Mouse (Mus musculus): ENCODE data around the gene Tspo.

Tspo gene

DNA sequence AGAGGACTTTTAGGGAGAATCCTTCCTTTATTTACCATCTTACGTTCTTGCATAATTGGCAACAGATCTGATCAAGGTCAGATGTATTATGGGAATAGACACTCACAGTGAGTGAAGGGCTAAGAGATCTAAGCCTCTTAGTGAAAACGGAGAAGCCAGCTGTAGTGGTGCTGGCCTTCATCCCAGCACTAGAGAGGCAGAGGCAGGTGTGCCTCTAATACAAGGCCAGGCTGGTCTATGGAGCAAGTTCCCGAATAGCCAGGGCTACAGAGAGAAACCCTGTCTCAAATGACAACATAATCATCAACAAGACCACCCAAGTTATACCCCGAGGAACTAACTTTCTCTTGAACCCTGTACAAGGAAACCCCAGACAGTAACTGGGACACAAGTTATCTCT is 19.5 kb downstream of the Tspo start:
- no peak for DNase-seq (ENCODE audit: low read depth, low spot score)

DNA sequence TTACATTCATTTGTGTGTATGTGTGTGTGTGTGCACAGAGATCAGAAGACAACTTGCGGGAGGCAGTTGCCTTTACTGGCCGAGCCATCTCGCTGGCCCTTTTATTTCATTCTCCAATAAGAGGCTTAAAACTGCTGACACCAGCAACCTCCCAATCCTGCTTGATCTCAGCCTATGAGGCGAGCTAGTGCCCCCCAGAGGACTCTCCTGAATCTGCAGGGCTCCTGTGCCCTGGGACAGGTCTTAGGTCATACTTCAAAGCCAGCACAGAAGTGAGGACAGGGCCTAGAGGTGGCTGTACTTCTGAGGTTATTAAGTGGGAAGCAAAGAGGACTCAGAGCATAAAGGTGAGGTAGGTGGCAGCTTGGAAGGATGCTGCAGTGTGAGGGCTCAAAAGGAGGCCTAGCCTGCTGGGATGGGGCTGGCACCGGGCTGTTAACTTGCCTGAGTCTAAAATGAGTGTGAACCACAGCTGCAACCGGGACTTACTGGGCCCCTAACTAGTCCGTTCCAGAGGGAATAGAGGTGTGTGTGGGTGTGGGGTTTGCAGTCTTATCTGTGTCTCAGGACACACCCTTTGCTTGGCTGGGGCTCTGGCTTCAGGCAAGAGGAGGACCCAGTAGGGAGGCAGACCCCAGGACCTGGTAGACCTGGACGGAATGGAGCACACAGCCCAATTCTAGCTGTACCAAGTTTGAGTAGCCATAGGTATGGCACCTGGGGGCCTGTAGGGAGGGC is 20.2 kb downstream of the Tspo start:
- DNase-seq (ENCODE audit: low read depth, low spot score): peak; percentile 29

DNA sequence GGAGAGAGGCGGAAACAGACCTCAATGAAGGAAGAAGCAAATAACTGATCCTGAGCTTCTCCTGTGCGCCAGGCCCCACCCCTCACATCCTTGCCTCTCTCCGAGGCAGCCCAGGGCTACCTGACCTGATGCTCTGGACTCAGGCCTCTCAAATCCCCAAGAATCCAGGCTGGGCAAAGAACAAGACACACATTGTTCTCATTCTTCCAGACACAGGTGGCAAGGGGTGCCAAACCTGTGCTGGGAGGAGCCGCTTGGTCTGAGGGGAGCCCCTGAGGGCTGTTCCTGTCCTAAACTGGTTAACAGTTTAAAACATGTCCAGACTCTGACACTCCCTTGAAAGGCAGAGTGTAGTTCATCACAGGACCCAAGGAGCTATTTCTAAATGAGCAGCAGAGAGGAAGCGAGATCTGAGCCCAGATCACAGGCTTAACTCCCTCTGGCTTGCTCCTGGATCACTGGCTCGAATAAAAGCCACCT is 21.4 kb downstream of the Tspo start:
- no peak for DNase-seq (ENCODE audit: low read depth, low spot score)

DNA sequence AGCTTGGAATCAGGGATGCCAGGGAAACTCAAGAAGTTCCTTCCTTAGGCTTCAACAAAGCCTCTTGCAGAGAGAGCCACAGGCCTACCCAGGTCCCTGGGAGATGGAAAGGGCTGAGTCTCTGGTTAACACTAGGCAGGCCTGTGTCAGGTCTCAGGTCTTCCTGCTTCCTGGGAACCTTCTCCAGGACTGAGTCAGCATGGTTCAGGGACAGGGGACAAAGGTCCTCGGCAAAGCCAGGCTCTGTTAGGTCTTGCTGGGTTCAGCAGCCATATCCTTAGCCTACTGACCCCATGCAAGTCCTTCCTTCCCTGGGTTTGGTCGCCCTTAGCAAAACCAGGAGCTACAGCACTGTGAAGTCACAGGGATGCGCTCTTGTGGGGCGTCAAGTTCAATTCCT is 27.4 kb downstream of the Tspo start:
- DNase-seq (ENCODE audit: low read depth, low spot score): no peak

DNA sequence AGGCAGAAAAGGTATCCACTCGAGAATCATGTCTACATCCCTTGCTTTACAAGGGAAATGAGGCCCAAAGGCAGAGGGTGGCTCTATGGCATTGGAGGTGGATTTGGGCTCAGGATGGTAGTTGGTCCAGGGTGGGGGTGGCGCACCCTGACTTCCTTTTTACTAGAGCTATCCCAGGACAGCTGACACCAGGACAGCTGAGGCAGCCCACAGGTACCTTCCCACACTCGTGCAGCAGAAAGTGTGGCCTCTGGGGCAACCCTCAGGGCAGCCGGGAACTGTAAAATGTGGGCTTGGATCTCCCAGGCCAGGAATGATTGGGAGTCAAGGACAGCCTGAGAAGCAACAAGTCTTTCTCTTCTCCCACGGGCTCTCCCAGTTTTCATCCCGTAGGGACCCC is 28.4 kb downstream of the Tspo start:
- no peak for DNase-seq (ENCODE audit: low read depth, low spot score)

DNA sequence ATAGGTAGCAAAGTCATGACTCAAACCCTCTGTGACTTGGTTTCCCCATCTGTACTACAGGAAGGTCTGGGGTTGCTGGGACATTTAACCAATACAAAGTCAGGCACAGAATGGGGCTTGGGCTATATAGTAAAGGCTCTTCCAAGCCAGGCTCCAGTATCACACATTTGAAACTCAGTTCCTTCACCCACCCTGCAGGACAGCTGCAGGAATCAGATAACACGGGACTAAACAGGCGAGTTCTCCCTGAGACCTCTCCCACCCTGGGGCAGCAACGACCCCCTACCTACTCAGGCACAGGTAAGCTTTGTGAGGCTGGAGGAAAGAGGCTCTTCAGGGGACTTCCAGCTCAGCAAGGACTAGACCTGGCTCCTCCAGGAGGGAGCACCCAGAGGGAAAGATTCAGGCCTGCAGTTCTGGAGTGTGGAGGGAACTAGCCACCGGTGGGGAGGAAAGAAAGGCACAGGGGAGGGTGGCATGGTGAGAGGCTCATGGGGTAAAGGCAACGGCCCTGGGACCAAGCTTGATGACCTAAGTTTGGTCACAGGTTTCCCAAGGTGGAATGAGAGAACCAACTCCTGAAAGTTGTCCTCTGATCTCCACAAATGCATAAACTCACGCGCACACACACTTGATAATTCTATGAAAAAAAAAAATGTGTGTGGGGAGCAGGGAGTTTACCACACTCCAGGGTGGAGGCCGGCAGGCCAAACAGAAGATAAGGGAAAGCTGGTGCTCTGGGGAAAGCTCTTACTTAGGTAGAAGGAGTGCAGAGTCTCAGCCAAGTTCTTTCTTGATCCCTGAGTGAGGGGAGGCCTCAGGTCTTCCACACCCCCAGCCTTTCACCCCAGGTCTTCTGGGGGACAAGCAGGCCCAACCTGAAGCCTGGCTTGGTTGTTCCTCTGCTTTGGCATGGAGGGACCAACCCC is 29.1 kb downstream of the Tspo start:
- DNase-seq (ENCODE audit: low read depth, low spot score): no peak

DNA sequence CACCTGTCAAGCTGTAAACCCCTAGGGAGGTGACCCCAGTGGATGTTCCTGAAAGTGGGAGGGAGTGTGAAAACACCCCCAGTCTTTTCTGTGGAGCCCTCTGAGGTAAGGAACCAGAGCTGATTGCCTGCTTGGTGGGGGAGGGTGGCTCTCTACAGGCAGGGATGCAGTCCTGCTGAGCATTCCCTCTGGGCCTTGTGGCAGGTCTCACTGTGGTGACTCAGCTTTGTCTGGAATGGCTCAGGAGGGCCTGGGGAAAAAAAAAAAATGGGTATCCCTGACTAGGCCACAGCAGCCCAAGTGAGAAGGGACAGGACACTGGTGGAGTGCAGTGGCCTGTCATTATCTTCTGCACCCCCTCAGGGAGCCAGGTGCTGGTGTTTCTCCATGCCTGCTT is 29.8 kb downstream of the Tspo start:
- DNase-seq (ENCODE audit: low read depth, low spot score): no peak

DNA sequence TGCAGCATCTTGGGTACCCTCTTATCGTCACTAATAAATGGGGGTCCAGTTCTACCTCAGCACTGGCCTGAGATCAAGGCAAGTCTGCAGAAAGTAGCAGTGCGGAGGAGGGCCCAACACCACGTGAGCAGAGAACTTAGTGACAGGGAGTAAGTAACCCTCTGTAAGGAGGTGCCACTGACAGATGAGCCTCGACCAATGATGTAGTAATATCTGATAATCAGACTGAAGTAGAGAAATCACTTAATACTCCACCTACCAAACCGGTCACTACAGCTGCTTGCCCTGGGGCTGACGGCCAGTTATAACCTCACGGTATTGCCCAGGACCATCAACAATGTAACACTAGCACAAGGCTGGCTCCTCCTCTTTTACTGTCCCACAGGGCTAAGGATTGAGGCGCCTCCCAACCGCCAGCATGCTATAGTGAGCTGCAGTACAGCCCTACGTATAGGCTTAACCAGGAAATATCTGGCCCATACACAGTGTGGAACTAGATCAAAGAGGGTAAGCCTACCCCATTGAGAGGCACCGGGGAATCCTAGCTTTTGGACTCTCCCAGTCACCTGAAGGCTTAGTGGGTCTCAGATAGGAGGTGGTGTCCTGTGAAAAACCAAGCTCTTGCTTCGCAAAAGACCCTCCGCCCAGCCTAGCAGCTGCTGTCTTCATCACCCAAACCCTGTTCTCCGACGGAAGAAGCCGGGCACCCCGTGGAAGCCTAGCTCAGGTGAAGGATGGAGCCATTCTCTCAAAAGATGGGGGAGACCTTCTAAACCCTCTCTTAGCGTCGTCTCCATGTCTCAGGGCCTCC is 30.5 kb downstream of the Tspo start:
- peak; percentile 14 for DNase-seq (ENCODE audit: low read depth, low spot score)

DNA sequence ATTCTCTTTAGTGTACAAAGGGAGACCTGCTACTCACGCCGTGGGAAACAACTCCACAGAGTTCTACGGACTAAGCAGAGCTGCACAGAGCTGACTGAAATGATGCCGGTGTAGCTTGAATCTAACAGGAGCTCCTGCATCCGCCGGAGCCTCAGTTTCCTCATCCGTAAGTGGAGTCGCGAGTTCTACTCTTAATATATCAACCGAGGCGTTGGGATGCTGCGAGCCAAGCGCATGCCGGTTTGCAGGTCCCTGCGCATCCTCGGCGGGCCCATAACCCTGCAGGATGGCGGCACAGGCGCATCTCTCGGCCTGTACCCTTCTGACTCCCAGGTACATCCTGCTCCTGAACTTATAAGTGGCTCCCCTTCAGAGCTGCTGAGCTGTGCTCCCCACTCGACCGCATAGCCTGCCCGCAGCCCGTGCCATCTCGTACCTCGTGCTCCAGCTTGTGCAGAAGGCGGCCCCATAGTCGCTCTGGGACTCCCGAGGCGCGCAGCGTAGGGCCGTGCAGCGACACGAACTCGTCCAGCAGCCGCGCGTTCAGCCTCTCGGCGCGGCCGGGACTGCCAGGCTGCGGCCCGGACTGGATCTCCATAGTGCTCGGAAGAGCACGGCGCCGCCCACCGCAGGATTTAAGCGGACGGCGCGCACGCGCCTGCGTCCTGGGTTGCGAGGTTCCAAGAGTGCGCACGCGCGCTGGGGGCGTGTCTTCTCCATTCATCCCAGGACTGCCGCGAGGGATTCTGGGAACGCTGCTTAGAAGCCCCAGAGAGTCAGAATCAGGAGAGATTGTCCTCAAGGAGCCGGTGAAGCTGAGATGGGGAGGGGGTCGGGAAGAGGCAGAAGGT is 31.3 kb downstream of the Tspo start, which contains the start of gene Ttll12:
Ttll12 (minus strand) TSS at position 645 of the 851 bp plus-strand sequence.
- peak; percentile 99 for DNase-seq (ENCODE audit: low read depth, low spot score)

DNA sequence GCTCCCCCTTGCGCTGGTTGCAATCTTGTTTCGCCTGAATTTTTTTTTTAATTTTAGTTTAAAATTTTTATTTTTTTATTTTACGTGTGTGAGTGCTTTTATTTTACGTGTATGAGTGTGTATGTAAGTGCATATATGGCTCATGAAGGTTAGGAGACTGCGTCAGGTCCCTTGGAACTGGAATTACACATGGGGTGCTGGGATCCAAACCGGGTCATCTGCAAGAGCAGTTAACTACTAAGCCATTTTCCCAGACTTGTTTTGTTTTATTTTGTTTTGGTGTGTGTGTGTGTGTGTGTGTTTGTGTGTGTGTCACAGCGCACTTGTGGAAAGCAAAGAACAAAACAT is 31.9 kb downstream of the Tspo start:
- DNase-seq (ENCODE audit: low read depth, low spot score): no peak

DNA sequence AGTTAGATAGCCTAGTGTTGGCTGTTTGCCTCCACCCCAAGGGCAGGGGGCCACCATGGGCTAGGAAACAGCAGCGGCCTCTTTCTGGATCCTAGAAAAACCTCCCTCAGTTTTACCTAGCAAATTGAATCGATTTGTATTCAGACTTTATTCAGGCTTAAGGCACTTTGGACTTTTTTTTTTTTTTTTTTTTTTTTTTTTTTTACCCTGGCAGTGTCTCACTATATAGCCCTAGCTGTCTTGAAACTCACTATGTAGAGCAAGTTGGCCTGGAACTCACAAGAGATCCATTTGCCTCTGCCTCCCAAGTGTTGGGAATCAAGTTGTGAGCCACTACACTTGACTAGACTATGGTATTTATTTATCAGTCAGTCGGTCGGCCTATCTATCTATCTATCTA is 33.4 kb downstream of the Tspo start:
- DNase-seq (ENCODE audit: low read depth, low spot score): no peak

DNA sequence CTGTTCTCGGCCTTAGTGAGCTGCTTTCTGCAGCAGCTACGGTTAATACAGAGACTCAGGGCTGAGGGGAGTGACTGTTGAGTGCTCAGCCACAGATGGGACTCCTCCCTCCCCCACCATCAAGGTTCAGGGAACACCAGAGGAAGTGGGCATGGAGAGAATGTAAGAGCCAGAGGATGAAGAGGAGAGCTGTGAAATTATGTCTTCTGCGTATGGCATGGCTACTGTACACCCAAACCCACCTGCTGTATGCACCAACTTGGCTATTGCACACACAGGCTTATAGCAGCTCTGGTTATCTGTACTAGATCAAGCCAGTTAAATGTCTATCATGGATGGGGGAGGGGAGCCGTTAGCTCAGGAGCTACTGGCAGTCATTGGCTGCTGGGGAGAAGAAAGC is 37.8 kb downstream of the Tspo start:
- DNase-seq (ENCODE audit: low read depth, low spot score): no peak

DNA sequence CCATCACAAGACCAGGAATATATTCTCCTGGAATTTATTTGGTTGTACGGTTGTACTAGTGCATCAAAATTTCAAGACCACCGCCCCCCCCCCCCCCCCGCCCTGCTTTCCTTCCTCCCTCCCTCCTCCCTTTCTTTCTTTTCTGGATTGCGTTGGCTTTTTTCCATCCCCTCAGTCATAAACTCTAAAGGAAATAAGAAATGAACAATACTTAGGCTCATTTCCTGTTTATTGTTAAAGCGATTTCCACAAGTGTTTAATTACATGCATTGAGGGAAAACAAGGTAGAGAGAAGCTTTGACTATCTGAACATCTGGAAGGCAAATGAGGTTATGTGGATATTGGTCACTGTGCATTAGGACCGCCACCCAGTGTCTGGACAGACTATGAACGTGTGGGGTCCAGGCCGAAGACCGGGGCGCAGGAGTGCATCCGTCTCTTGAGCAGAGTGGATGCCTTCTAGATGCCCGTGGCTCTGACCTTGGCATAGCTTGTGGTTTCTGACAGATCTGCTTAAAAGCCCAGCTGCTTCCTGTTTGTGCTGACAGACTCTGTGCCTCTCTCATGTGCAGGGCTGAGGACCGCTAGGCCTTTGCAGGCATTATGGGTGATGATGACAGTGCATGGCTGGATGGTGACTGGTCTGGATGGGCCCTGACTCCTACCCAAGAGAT is 39.1 kb downstream of the Tspo start:
- DNase-seq (ENCODE audit: low read depth, low spot score): no peak

DNA sequence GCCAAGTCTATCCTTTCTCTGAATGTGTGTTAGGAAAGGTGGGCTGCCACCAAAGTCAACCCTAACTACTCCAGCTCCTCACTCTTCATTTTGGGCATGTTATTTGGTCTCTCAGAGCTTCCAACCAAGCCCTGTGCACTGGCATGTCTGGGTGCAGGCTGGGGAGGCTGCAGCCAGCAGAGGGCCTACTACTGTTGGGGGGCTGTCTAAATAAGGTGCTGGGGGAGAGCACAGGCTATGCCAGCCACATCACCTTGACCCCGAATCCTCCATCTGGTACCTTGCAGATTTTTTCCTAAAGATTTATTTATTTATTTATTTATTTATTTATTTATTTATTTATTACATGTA is 39.6 kb downstream of the Tspo start:
- DNase-seq (ENCODE audit: low read depth, low spot score): no peak

DNA sequence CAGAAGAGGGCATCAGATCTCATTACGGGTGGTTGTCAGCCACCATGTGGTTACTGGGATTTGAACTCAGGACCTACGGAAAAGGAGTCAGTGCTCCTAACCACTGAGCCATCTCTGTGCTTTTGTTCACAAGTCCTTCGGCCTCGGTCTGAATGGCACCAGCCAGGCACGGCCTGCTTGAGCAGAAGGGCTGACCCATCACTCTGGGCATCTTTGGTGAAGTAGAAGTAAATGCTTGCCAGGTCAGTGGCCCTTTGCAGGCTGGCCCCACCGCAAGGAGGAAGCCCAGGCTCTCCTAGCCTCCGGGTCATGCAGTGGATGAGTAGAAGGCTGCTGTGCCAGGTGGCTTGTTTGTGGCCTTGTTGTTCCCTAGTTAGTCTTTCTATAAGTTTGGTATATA is 40.0 kb downstream of the Tspo start:
- no peak for DNase-seq (ENCODE audit: low read depth, low spot score)

DNA sequence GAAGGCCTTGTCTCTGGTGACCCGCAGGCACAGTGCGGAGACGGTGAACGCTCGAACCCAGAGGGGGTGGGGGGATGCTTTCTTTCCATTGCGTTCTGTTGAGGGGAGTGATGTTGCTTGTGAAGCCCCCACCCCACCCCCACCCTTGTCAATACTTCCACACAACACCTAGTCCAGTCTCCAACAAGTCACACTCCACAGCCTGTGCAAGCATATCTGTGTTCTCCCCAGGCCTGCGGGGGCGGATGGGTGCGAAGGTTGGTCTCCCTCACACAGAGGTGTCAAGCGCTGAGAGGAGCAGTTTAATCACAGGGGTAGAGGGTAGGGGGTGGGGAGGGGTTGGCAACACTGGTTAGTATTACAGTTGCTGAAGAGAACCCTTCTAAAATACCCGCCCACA is 42.8 kb downstream of the Tspo start:
- no peak for DNase-seq (ENCODE audit: low read depth, low spot score)

DNA sequence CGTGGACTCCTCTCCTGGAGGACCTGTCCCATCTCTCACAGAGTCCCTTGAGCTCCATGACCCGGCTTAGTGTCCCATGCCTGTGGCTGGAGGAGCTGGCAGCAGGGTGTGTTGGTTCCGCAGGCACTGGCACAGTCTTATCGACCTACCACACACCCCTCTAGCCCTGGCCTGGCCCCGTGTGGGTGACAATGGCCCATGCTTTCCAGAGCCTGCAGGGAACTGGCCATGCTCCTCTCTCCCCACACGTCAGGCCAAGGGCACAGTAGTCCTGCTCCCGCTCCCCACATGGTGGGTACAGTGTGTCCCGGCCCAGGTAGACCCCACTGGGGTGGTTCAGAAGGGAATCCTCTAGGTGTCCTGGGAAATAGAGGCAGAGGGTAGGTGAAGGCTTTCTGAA is 43.3 kb downstream of the Tspo start:
- no peak for DNase-seq (ENCODE audit: low read depth, low spot score)

DNA sequence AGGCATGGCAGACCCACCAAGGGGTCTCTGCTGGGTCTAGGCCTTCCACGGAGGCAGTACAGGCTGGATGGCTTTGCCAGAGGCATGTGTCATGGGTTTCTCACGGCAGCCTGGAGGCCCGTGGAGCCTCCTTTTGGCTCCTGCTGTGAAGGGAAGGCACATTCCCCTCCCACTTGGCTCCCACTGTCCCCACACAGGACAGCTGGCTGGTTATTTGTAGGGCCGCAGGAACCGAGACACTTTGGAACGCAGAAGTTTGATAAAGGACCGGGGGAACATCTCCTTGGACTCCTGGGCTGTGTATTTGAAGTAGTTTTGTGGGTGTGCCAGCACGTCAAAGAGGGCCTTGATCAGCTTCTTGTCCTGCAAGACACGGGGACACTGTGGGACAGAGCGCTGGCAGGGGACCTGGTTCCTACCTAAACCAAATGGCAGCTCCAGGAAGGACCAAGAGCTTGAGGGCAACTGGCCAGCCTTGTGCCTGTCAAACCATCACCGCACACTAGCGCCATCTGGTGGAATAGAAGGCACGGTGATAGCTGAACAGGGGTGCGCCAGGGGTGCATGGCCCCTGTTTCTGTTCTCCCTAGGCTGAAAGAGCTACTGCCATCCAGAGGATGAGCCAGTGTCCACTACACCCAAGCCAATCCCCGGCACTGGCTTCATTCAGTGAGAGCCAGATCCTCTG is 43.9 kb downstream of the Tspo start:
- peak; percentile 72 for DNase-seq (ENCODE audit: low read depth, low spot score)

DNA sequence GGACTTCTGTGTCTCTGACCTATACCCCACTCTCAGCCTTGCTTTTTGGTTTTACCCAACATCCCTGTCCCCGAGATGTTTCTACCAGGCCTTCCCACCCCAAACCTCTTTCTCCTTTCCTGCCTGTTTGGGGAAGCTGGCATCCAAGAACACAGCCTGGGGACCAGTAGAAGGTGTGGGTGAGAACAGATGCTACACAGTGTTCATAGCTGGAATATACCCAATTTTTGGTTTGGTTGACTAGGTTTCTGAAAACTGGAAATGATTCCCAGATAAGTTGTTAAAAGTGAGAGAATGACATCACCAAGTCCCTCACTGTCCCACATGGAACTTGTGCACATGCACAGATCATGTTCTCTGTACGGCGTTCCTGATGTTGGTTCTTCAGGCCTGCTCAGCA is 51.9 kb downstream of the Tspo start:
- no peak for DNase-seq (ENCODE audit: low read depth, low spot score)

All from mesoderm, embryonic 11.5 days (tissue).